Comparison of ENCODE assay signal across 15 mouse cellular contexts in genomic region chrX:120944556-120944955, GRCm38 (mm10).
"Had no signal": no experiment of that assay in that cellular context is flagged by ENCODE, and none has a peak within 500 bp of the region (broad histone marks: within the 10 kb centered on the region; RNA-seq: fewer than 3 reads in every experiment).

No protein-coding gene starts in this region.

- DNase-seq: retina, postnatal 1 day; right cerebral cortex, adult 18-20 months; right cerebral cortex, postnatal 14 days; right cerebral cortex, postnatal 25 days; right cerebral cortex, postnatal 4 days; spleen, adult 18-20 months; thymus, adult 18-20 months; thymus, adult 2 months; thymus, postnatal 14 days; thymus, postnatal 25 days; thymus, postnatal 36 days; thymus, postnatal 4 days had no signal

- H3K36me3 ChIP-seq: neural tube, embryonic 15.5 days; stomach, embryonic 15.5 days had no signal

- H3K4me3 ChIP-seq: neural tube, embryonic 15.5 days; stomach, embryonic 15.5 days had no signal

- H3K9ac ChIP-seq: neural tube, embryonic 15.5 days; stomach, embryonic 15.5 days had no signal

- H3K9me3 ChIP-seq: neural tube, embryonic 15.5 days; stomach, embryonic 15.5 days had no signal

- H3K4me1 ChIP-seq: neural tube, embryonic 15.5 days; stomach, embryonic 15.5 days had no signal

- H3K27ac ChIP-seq: neural tube, embryonic 15.5 days; stomach, embryonic 15.5 days; stomach, postnatal 0 days had no signal

- H3K27me3 ChIP-seq: neural tube, embryonic 15.5 days; stomach, embryonic 15.5 days had no signal
